Mouse (Mus musculus) T-cell, adult 2 months (primary cell): ENCODE results near the gene Gm10778.
A peak's percentile ranks its signal among the peaks of the same experiment; 100 is the strongest.
"Not testable (repeated sequence)": the region's sequence is repeated elsewhere in the genome, so short reads cannot be mapped to it uniquely, and the experiment has no call there.

Source experiments
- DNase-seq: peaks from one replicate; pipeline ENCODE4 v3.0.0; 2022; ENCODE audit warnings: low spot score

Gene Gm10778

GRCm38 (mm10) chr10:81628390-81628789 lies 20.5 kb upstream of the Gm10778 start, which contains the start of gene Ankrd24:
Gene Ankrd24 (plus strand): TSS chr10:81628540.
- DNase-seq: no peak

- peak; percentile 86 for DNase-seq
Observed at GRCm38 (mm10) chr10:81633253-81634099, 15.4 kb upstream of the Gm10778 start.

GRCm38 (mm10) chr10:81636338-81636737 lies 12.5 kb upstream of the Gm10778 start:
- no peak for DNase-seq

- no peak for DNase-seq
Observed at GRCm38 (mm10) chr10:81638101-81638500, 10.8 kb upstream of the Gm10778 start.

- DNase-seq: not testable (repeated sequence)
Observed at GRCm38 (mm10) chr10:81640825-81641224, 8.0 kb upstream of the Gm10778 start.

- DNase-seq: no peak
Observed at GRCm38 (mm10) chr10:81641566-81641965, 7.3 kb upstream of the Gm10778 start.

- no peak for DNase-seq
Observed at GRCm38 (mm10) chr10:81641978-81642647, 6.7 kb upstream of the Gm10778 start.

GRCm38 (mm10) chr10:81642648-81643448 lies 6.0 kb upstream of the Gm10778 start:
- DNase-seq: no peak

- peak; percentile 96 for DNase-seq
Observed at GRCm38 (mm10) chr10:81643449-81644055, 5.3 kb upstream of the Gm10778 start.

- DNase-seq: no peak
Observed at GRCm38 (mm10) chr10:81644162-81644561, 4.7 kb upstream of the Gm10778 start.

GRCm38 (mm10) chr10:81644716-81645115 lies 4.1 kb upstream of the Gm10778 start:
- DNase-seq: no peak

- no peak for DNase-seq
Observed at GRCm38 (mm10) chr10:81645391-81645790, 3.5 kb upstream of the Gm10778 start.

GRCm38 (mm10) chr10:81646015-81646555 lies 2.8 kb upstream of the Gm10778 start:
- DNase-seq: no peak

- no peak for DNase-seq
Observed at GRCm38 (mm10) chr10:81655178-81655577, 6.3 kb downstream of the Gm10778 start.

- DNase-seq: no peak
Observed at GRCm38 (mm10) chr10:81656174-81656573, 7.3 kb downstream of the Gm10778 start.

- DNase-seq: not testable (repeated sequence)
Observed at GRCm38 (mm10) chr10:81687114-81687513, 38.3 kb downstream of the Gm10778 start.

- DNase-seq: not testable (repeated sequence)
Observed at GRCm38 (mm10) chr10:81704531-81705301, 55.9 kb downstream of the Gm10778 start, which contains the start of gene Zfp433. Gene Zfp433 (plus strand): TSS chr10:81704825.
